Mouse (Mus musculus) lung, postnatal 4 days (tissue): ENCODE measurements around the gene Mrpl39.

Source experiments
- DNase-seq, 2 experiments: peaks; one replicate each; pipeline ENCODE4 v3.0.0; 2021

Mrpl39 gene

GRCm38 (mm10) chr16:84681991-84682390 lies 53.6 kb downstream of the Mrpl39 start:
- no peak for DNase-seq

- no peak for DNase-seq
Measured at GRCm38 (mm10) chr16:84680760-84681159, 54.8 kb downstream of the Mrpl39 start.

DNA sequence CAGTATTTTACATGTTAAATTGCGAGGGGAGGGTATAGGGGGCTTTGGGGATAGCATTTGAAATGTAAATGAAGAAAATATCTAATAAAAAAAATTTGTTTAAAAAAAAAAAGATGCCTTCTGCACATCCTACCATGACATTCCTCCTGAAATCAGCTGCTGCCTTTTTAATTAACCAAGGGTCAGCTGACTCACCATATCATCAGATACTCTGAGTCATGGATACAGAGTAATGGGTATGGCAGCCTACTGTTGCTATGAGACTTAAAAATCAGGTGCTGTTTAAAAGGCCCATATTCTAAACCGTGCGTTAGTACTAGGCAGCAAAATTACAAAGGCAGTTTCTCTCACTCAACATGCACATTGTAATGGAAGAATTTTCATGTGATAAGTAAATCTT lies 58.2 kb downstream of the Mrpl39 start:
- no peak for DNase-seq
